Mouse (Mus musculus): Measurements from ENCODE around the gene Rex1bd.
A peak's percentile ranks its signal among the peaks of the same experiment; 100 is the strongest.
"Not testable (repeated sequence)": the region's sequence is repeated elsewhere in the genome, so short reads cannot be mapped to it uniquely, and the experiment has no call there.

Gene Rex1bd

GRCm38 (mm10) chr8:70529299-70529698 is 22.7 kb upstream of the Rex1bd start:
- DNase-seq (ENCODE audit: low read depth, low spot score): no peak

GRCm38 (mm10) chr8:70528182-70528797 is 21.7 kb upstream of the Rex1bd start:
- no peak for DNase-seq (ENCODE audit: low read depth, low spot score)

- DNase-seq (ENCODE audit: low read depth, low spot score): peak; percentile 87
Measured at GRCm38 (mm10) chr8:70527512-70528181, 21.1 kb upstream of the Rex1bd start, which contains the start of the genes Fkbp8 and Kxd1. TSS of gene Fkbp8 (plus strand) at chr8:70527724. TSS of gene Kxd1 (minus strand) at chr8:70527956.

- DNase-seq (ENCODE audit: low read depth, low spot score): no peak
Measured at GRCm38 (mm10) chr8:70527111-70527511, 20.6 kb upstream of the Rex1bd start.

- peak; percentile 92 for DNase-seq (ENCODE audit: low read depth, low spot score)
Measured at GRCm38 (mm10) chr8:70522592-70523403, 16.2 kb upstream of the Rex1bd start.

- DNase-seq (ENCODE audit: low read depth, low spot score): no peak
Measured at GRCm38 (mm10) chr8:70519606-70520005, 13.1 kb upstream of the Rex1bd start.

GRCm38 (mm10) chr8:70519043-70519442 is 12.5 kb upstream of the Rex1bd start:
- no peak for DNase-seq (ENCODE audit: low read depth, low spot score)

- no peak for DNase-seq (ENCODE audit: low read depth, low spot score)
Measured at GRCm38 (mm10) chr8:70517940-70518643, 11.5 kb upstream of the Rex1bd start.

- no peak for DNase-seq (ENCODE audit: low read depth, low spot score)
Measured at GRCm38 (mm10) chr8:70513441-70513840, 6.9 kb upstream of the Rex1bd start.

- no peak for DNase-seq (ENCODE audit: low read depth, low spot score)
Measured at GRCm38 (mm10) chr8:70512253-70512903, 5.8 kb upstream of the Rex1bd start.

GRCm38 (mm10) chr8:70511770-70512169 is 5.2 kb upstream of the Rex1bd start:
- DNase-seq (ENCODE audit: low read depth, low spot score): no peak

- not testable (repeated sequence) for DNase-seq (ENCODE audit: low read depth, low spot score)
Measured at GRCm38 (mm10) chr8:70511174-70511573, 4.6 kb upstream of the Rex1bd start.

GRCm38 (mm10) chr8:70510228-70510915 is 3.8 kb upstream of the Rex1bd start, which contains the start of gene Uba52:
TSS of gene Uba52 (minus strand) at chr8:70510801.
- DNase-seq (ENCODE audit: low read depth, low spot score): peak; percentile 94

GRCm38 (mm10) chr8:70509281-70509952 is 2.9 kb upstream of the Rex1bd start:
- DNase-seq (ENCODE audit: low read depth, low spot score): no peak

GRCm38 (mm10) chr8:70507027-70507393 is 458 bp upstream of the Rex1bd start:
- DNase-seq (ENCODE audit: low read depth, low spot score): no peak

GRCm38 (mm10) chr8:70505698-70506327 is 739 bp downstream of the Rex1bd start:
- no peak for DNase-seq (ENCODE audit: low read depth, low spot score)

- no peak for DNase-seq (ENCODE audit: low read depth, low spot score)
Measured at GRCm38 (mm10) chr8:70504851-70505250, 1.7 kb downstream of the Rex1bd start.

- no peak for DNase-seq (ENCODE audit: low read depth, low spot score)
Measured at GRCm38 (mm10) chr8:70504291-70504716, 2.2 kb downstream of the Rex1bd start.

GRCm38 (mm10) chr8:70503062-70503750 is 3.3 kb downstream of the Rex1bd start:
- DNase-seq (ENCODE audit: low read depth, low spot score): no peak

Measured in retina, adult 2 months (tissue).